ENCODE assay signal across 8 mouse cellular contexts in the genomic region with DNA sequence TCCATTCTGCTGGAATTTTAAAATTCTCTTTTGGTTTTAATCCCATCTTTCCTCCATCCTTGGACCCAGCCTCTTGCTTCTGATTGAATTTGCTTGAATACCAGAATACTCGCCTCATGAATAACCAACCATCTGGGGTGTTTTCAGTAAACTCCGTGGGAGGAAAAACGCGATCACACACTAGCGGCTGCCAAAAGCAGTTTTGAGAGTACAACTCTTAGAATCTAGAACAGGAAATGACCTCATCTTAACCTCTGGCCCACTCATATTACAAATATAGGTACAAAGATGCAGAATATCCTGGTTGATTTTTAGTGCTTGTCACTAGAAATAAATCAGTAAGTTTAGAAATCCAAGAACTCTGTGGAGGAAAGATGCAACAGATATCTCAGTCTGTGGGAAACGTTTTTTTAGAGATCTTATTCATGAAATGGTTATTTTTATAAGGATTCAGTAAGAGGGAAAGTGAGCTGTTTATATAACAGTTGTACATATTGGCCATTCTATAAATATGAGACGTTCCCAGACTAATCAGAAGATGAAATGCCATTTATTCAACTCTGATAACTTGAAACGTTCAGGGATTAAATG.
A peak's percentile ranks its signal among the peaks of the same experiment; 100 is the strongest.
DNase-seq lines count a peak whose midpoint lies in the region; ATAC-seq and TF ChIP-seq lines count a peak whose summit lies in the region.

No protein-coding gene starts in this region.

- no peaks in the 10 kb centered on the region for H3K27me3 ChIP-seq in lung, postnatal 0 days (replicated peaks; ENCODE audit: insufficient read depth, low read length)
- no peaks in the 10 kb centered on the region for H3K27me3 ChIP-seq in liver, embryonic 12.5 days (replicated peaks)

- peak overlapping the region; percentile 6; the same call in 1 of the 2 replicates for H3K27ac ChIP-seq in gastrocnemius, adult 2 months
- no peak overlapping the region for H3K27ac ChIP-seq in lung, postnatal 0 days (ENCODE audit: low read length)
- H3K27ac ChIP-seq in liver, embryonic 12.5 days: no peak overlapping the region

- peak; percentile 28 for ATAC-seq in activated CD4-positive, CD25-positive, alpha-beta regulatory T cell, adult 4 months
- peak; percentile 52 for ATAC-seq in lung, postnatal 0 days
- no peak for ATAC-seq in liver, embryonic 12.5 days

- no peak overlapping the region for H3K4me3 ChIP-seq in gastrocnemius, adult 2 months
- no peak overlapping the region for H3K4me3 ChIP-seq in lung, postnatal 0 days (ENCODE audit: low read depth, low read length)
- H3K4me3 ChIP-seq in liver, embryonic 12.5 days: no peak overlapping the region

- intact Hi-C loops in gastrocnemius, adult 2 months (cut with DNase I): no loop called here
- intact Hi-C loops in heart, postnatal 10 days (cut with DNase I): no loop called here

- H3K9me3 ChIP-seq in lung, postnatal 0 days (ENCODE audit: low read length): no peaks in the 10 kb centered on the region
- H3K9me3 ChIP-seq in liver, embryonic 12.5 days (replicated peaks): no peaks in the 10 kb centered on the region

- H3K4me1 ChIP-seq in lung, postnatal 0 days (ENCODE audit: insufficient read depth, low read depth, low read length): no peaks in the 10 kb centered on the region
- no peaks in the 10 kb centered on the region for H3K4me1 ChIP-seq in liver, embryonic 12.5 days

- TF ChIP-seq EP300 in lung, postnatal 0 days (IDR thresholded peaks at IDR 0.05): no peak; the same call in 1 of the 2 replicates

- no peak overlapping the region for H3K4me2 ChIP-seq in lung, postnatal 0 days (replicated peaks; ENCODE audit: low read depth, low read length)
- H3K4me2 ChIP-seq in liver, embryonic 12.5 days: no peak overlapping the region

- WGBS in lung, postnatal 0 days: 26% methylated on average over 8 of the region's 8 CpGs
- 60% methylated on average over 8 of the region's 8 CpGs for whole genome bisulfite sequencing in liver, embryonic 12.5 days (ENCODE audit: insufficient replicate concordance)

- DNase-seq in gastrocnemius, adult 2 months: peak; percentile 37
- no peak for DNase-seq in gastrocnemius, postnatal 10 days
- peak; percentile 65 to 70 for DNase-seq in heart, postnatal 10 days
- peak; percentile 60 for DNase-seq in lung, postnatal 0 days (ENCODE audit: low spot score)
- DNase-seq in retina, embryonic 14.5 days (ENCODE audit: low spot score): no peak
- DNase-seq in thymus, postnatal 14 days: no peak

- TF ChIP-seq CTCF in gastrocnemius, adult 2 months (IDR thresholded peaks at IDR 0.05): no peak
- no peak for TF ChIP-seq CTCF in lung, postnatal 0 days (IDR thresholded peaks at IDR 0.05)

- no peaks in the 10 kb centered on the region for H3K36me3 ChIP-seq in lung, postnatal 0 days (ENCODE audit: insufficient read depth, low read length)
- H3K36me3 ChIP-seq in liver, embryonic 12.5 days: no peaks in the 10 kb centered on the region

- no peak overlapping the region for H3K9ac ChIP-seq in lung, postnatal 0 days (replicated peaks; ENCODE audit: low read depth)
- H3K9ac ChIP-seq in liver, embryonic 12.5 days: no peak overlapping the region

Comparison
In these comparisons a context has a peak if more than half of its experiments do, and no peak if none do; other contexts are left out.
1. DNase-seq: peak in gastrocnemius, adult 2 months (single experiment), heart, postnatal 10 days (2 of 2) and lung, postnatal 0 days (single experiment); none in gastrocnemius, postnatal 10 days (single experiment), retina, embryonic 14.5 days (single experiment) and thymus, postnatal 14 days (single experiment).